Mouse (Mus musculus): ENCODE results near the gene Adcy3. TPM values are rescaled to one million over a fixed set of nuclear protein-coding genes. Genes with fewer than 3 reads are reported as not detected.
A peak's percentile ranks its signal among the peaks of the same experiment; 100 is the strongest.
"Not testable (repeated sequence)": the region's sequence is repeated elsewhere in the genome, so short reads cannot be mapped to it uniquely, and the experiment has no call there.

Adcy3 gene
- polyA plus RNA-seq, 1 experiment from 2014 or later, result 0.75 TPM

DNA sequence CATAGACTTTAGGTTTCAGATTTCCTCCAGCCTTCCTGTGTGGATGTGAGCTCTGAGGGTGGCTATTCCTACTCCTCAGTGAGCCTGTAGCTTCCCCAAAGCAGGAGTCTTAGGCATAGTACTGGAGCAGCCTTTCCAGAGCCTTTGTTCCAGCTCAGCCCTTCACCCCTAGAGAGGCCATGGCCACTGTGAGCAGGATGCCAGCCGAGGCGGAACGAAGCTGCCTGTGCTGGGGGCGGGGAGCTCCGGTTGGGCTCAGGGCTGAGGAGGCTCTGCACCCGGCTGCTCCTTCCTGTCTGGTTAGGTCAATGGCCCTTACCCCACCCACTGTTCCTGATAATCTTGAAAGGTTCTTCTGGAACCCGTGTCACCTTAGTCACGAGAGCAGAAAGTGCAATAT lies 80.0 kb downstream of the Adcy3 start:
- WGBS (ENCODE audit: insufficient replicate concordance), result 67% methylated on average over 8 of the region's 8 CpGs
- H3K4me2 ChIP-seq (ENCODE audit: low read depth, low read length), result no peak overlapping the region
- H3K4me3 ChIP-seq (ENCODE audit: low read depth, low read length), result no peak overlapping the region
- no peaks in the 10 kb centered on the region for H3K27me3 ChIP-seq (ENCODE audit: insufficient read depth, low read length)
- H3K36me3 ChIP-seq (replicated peaks; ENCODE audit: insufficient read depth, low read length), result peaks cover 35% of the 10 kb centered on the region
- no peak overlapping the region for H3K9ac ChIP-seq (replicated peaks)
- H3K4me1 ChIP-seq (ENCODE audit: insufficient read depth), result no peaks in the 10 kb centered on the region
- ATAC-seq (no peak), DNase-seq (no peak)
- no peaks in the 10 kb centered on the region for H3K9me3 ChIP-seq (ENCODE audit: low read length)
- TF ChIP-seq EP300 (IDR thresholded peaks at IDR 0.05; ENCODE audit: low read depth), result no peak
- H3K27ac ChIP-seq (ENCODE audit: low read depth), result no peak overlapping the region

DNA sequence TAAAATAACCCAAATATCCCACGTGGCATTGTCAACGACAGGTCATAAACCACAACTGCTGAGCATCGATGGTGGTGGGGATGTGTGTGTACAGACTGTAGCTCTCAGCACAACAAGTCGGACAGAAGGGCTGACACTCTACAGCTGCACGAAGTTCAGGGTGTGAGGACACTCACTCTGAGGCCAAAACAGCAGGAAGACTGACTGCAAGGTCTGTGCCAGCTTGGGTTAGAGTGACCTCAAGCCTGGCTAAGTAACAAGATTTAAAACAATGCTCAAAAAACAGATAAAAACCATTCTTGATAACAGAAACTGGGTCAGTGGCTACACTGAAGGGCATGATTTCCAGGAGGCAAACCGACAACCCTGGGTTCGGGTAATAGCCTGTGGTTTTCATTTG lies 97.3 kb downstream of the Adcy3 start:
- H3K27me3 ChIP-seq (ENCODE audit: insufficient read depth, low read length), result no peaks in the 10 kb centered on the region
- H3K27ac ChIP-seq (ENCODE audit: low read depth), result no peak overlapping the region
- H3K4me2 ChIP-seq (ENCODE audit: low read depth, low read length), result no peak overlapping the region
- WGBS (ENCODE audit: insufficient replicate concordance), result 88% methylated on average over 7 of the region's 7 CpGs
- ATAC-seq, result no peak
- TF ChIP-seq CTCF (IDR thresholded peaks at IDR 0.05; ENCODE audit: low read depth) (no peak), EP300 (IDR thresholded peaks at IDR 0.05; ENCODE audit: low read depth) (no peak)
- H3K9me3 ChIP-seq (ENCODE audit: low read length), result no peaks in the 10 kb centered on the region
- peaks cover 10% of the 10 kb centered on the region for H3K4me1 ChIP-seq (ENCODE audit: insufficient read depth)
- no peak overlapping the region for H3K9ac ChIP-seq (replicated peaks)
- peaks cover 44% of the 10 kb centered on the region for H3K36me3 ChIP-seq (replicated peaks; ENCODE audit: insufficient read depth, low read length)
- no peak for DNase-seq
- H3K4me3 ChIP-seq (ENCODE audit: low read depth, low read length), result no peak overlapping the region

DNA sequence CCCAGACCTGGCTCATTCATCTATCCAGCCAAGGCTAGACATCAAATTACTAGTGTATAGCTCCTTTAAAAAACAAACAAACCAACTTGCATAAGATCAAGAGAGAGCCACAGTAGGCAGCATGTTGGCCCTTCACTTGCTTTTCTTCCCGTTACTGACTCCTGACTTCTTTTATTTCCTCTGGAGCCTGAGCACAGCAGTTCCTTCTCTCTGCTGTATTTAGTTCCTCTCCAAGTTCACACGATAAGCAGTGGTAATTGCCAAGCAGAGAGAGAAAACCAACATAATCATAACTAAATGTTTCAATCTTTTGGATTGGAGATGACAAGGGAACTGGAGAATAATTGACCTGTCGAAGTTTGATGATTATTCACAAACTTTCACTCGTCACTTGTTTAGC lies 99.9 kb downstream of the Adcy3 start:
- WGBS (ENCODE audit: insufficient replicate concordance), result 16% methylated on average over 4 of the region's 4 CpGs
- peaks cover 26% of the 10 kb centered on the region for H3K36me3 ChIP-seq (replicated peaks; ENCODE audit: insufficient read depth, low read length)
- peak overlapping the region; percentile 79 for H3K9ac ChIP-seq (replicated peaks)
- peak overlapping the region; percentile 90 for H3K4me3 ChIP-seq (ENCODE audit: low read depth, low read length)
- H3K4me1 ChIP-seq (ENCODE audit: insufficient read depth), result peaks cover 10% of the 10 kb centered on the region
- no peaks in the 10 kb centered on the region for H3K27me3 ChIP-seq (ENCODE audit: insufficient read depth, low read length)
- DNase-seq (no peak), ATAC-seq (no peak)
- H3K27ac ChIP-seq (ENCODE audit: low read depth), result no peak overlapping the region
- H3K9me3 ChIP-seq (ENCODE audit: low read length), result no peaks in the 10 kb centered on the region
- TF ChIP-seq CTCF (IDR thresholded peaks at IDR 0.05; ENCODE audit: low read depth), result no peak
- no peak for TF ChIP-seq EP300 (IDR thresholded peaks at IDR 0.05; ENCODE audit: low read depth)
- peak overlapping the region; percentile 68 for H3K4me2 ChIP-seq (ENCODE audit: low read depth, low read length)

DNA sequence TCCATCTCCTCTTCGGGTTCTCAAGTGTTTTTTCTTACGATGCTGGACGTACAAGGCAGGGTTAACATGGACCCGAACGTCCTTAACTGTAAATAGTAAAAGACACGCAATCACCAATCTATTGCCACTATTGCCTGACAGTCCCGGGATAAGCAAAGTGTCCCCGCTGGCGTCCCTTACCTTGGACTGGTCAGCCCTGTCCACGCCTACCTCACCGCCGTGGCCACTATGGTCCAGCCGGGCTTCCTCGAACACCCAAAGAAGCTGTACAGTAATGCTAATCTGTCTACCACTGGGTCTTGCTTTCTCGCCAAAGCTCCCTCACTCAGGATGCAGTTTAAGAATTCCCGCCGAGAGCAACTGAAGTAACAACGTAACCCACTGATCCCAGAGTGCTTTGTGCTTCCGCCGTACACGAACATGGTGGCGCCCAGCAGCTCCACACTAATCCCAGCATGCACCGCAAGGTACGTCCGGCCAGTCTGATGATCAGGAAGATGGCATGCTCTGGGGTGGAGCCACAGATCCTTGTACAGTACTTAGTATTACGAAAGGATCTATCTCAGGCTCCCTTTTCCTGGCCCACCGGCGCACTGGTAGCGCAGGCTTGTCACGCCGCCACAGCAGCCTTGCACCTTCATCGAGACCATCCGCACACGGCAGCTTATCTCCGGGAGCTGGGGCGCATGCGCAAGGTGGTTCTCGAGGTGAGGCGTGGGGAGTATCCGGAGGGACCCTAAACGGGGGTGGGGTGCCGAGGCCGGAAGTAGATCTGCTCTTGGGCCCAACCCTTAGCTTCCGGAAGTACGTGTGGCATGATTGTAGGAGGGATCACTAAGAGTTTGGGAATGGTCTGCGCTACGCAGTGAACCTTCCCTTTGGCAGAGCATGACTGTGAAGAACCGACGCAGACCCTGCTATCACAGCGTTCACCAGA lies 100.9 kb downstream of the Adcy3 start, which contains the start of the genes Ptrhd1 and Cenpo:
Gene Ptrhd1, plus strand, starts transcription at position 456 of the 937 bp plus-strand sequence.
Gene Cenpo, minus strand, starts transcription at position 723 of the 937 bp plus-strand sequence.
- Histone ChIP-seq H3K27me3 (ENCODE audit: insufficient read depth, low read length) (no peaks in the 10 kb centered on the region), H3K27ac (ENCODE audit: low read depth) (peak within 1 kb of the TSS; percentile 97), H3K9ac (replicated peaks) (peak within 1 kb of the TSS; percentile 79), H3K9me3 (ENCODE audit: low read length) (no peaks in the 10 kb centered on the region), H3K4me2 (ENCODE audit: low read depth, low read length) (peak within 1 kb of the TSS; percentile 68), H3K4me1 (ENCODE audit: insufficient read depth) (peaks cover 10% of the 10 kb centered on the region), H3K36me3 (replicated peaks; ENCODE audit: insufficient read depth, low read length) (peaks cover 24% of the 10 kb centered on the region), H3K4me3 (ENCODE audit: low read depth, low read length) (peak within 1 kb of the TSS; percentile 90)
- TF ChIP-seq CTCF (IDR thresholded peaks at IDR 0.05; ENCODE audit: low read depth) (no peak), EP300 (IDR thresholded peaks at IDR 0.05; ENCODE audit: low read depth) (peak; percentile 10; the same call in 1 of the 2 replicates)
- peak; percentile 98 for ATAC-seq
- DNase-seq, result peak; percentile 93
- under 1% methylated on average over 50 of the region's 50 CpGs for WGBS (ENCODE audit: insufficient replicate concordance)

DNA sequence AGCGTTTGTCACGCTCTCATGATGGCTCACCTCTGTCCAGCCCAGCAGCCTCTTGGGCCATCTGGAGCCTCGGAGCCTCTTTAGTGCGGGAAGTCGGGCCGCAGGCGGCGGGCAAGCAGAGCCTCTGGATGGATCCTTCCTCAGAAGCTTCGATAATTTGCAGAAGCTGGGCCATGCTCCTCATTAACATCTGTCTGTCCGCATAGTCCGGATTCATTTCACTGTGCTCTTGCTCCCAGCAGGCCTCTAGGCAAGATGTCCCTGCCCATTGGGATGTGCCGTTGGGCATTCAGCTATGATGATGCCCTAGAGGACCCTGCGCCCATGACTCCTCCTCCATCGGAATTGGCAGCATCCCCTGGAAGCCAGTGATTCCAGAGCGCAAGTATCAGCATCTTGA lies 104.6 kb downstream of the Adcy3 start:
- H3K27ac ChIP-seq (ENCODE audit: low read depth), result no peak overlapping the region
- ATAC-seq (no peak), DNase-seq (no peak)
- 90% methylated on average over 15 of the region's 15 CpGs for WGBS (ENCODE audit: insufficient replicate concordance)
- no peaks in the 10 kb centered on the region for H3K27me3 ChIP-seq (ENCODE audit: insufficient read depth, low read length)
- no peaks in the 10 kb centered on the region for H3K36me3 ChIP-seq (replicated peaks; ENCODE audit: insufficient read depth, low read length)
- H3K9ac ChIP-seq (replicated peaks), result no peak overlapping the region
- peaks cover 10% of the 10 kb centered on the region for H3K4me1 ChIP-seq (ENCODE audit: insufficient read depth)
- no peak for TF ChIP-seq CTCF (IDR thresholded peaks at IDR 0.05; ENCODE audit: low read depth)
- no peak for TF ChIP-seq EP300 (IDR thresholded peaks at IDR 0.05; ENCODE audit: low read depth)
- no peaks in the 10 kb centered on the region for H3K9me3 ChIP-seq (ENCODE audit: low read length)
- H3K4me2 ChIP-seq (ENCODE audit: low read depth, low read length), result no peak overlapping the region
- H3K4me3 ChIP-seq (ENCODE audit: low read depth, low read length), result no peak overlapping the region

DNA sequence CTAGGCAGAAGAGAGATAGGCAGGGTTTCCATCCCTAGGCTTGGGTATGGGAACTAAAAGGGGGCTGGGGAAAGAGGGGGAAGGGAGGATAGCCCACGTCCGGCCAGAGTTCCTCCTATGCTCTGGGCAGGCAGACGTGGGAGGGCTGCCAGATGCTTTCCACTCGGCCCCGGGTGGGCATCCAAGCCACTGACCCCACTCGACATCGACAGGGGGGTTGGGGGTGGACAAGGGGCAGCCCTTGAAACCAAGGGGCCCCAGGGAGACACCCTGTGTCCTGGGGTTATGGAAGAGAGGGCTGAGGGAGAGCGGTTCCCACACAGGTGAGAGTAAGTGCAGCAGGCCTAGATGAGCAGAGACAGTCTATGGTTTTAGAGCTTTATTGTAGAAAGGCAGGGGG lies 107.4 kb downstream of the Adcy3 start:
- not testable (repeated sequence) for H3K4me3 ChIP-seq (ENCODE audit: low read depth, low read length); ATAC-seq; H3K4me2 ChIP-seq (ENCODE audit: low read depth, low read length); H3K36me3 ChIP-seq (replicated peaks; ENCODE audit: insufficient read depth, low read length); H3K4me1 ChIP-seq (ENCODE audit: insufficient read depth); DNase-seq; H3K27me3 ChIP-seq (ENCODE audit: insufficient read depth, low read length); H3K9me3 ChIP-seq (ENCODE audit: low read length); H3K27ac ChIP-seq (ENCODE audit: low read depth); H3K9ac ChIP-seq (replicated peaks)
- 64% methylated on average over 7 of the region's 8 CpGs for WGBS (ENCODE audit: insufficient replicate concordance)

Measured in liver, postnatal 0 days (tissue).